Mouse (Mus musculus): Measurements from ENCODE around the gene Hectd2. TPM values are rescaled to one million over a fixed set of nuclear protein-coding genes. Genes with fewer than 3 reads are reported as not detected.

Gene Hectd2
- polyA plus RNA-seq (2015; fragmentation: Nextera tagmentation; extraction: Ambion mirVana): 1.3 and 1.4 TPM in 2 replicates

DNA sequence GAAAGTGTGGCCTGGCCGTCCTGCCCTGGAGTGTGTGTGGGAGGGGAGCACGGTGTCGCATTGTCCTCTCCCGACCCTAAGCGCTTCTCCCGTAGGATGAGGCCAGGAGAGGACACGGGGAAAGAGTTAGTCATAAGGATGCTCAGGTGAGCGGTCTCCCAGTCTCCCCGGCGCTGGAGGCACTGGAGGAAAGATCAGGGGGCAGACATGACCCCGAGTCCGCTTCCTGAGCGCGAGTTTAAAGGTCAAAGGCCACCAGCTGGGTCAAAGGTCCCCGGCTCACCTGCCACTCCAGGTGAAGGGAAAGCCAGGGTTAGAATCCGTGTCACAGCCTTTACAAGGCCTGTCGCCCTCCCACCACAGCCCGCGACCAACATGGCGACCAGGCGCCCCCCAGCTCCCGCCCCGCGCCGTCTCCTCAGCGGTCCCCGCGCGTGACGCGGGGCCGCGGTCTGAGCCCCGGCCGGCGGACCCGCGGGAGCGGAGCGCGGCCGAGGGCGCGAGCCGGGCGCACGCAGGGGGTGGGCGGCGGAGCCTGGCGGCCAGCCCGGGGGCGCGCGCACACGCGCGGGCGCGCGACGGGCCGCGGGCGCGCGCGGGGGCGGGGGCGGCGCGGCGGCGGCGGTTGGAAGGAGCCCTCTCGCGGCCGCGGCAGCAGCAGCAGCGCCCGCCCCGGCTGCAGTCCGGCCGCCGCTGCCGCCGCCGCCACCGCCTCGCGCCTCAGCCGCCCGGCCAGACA lies at the start of gene Hectd2:
Gene Hectd2 (plus strand): TSS at position 594 of the 739 bp plus-strand sequence.
- peak; percentile 92 for ATAC-seq
- Histone ChIP-seq H3K27me3 (replicated peaks; ENCODE audit: control insufficient read depth, insufficient read depth, low read length) (no peaks in the 10 kb centered on the region; the same call in 1 of the 2 replicates), H3K9ac (ENCODE audit: low read depth, low read length) (peak within 1 kb of the TSS; percentile 90), H3K4me1 (ENCODE audit: control insufficient read depth, insufficient read depth, low read length) (no peaks in the 10 kb centered on the region), H3K4me3 (ENCODE audit: low read length) (peak within 1 kb of the TSS; percentile 83), H3K36me3 (ENCODE audit: control insufficient read depth, insufficient read depth, low read length) (no peaks in the 10 kb centered on the region), H3K9me3 (ENCODE audit: control insufficient read depth, low read length) (no peaks in the 10 kb centered on the region), H3K4me2 (ENCODE audit: low read depth, low read length) (peak within 1 kb of the TSS; percentile 97), H3K27ac (ENCODE audit: low read length) (no peak within 1 kb of the TSS)
- under 1% methylated on average over 72 of the region's 92 CpGs for WGBS

DNA sequence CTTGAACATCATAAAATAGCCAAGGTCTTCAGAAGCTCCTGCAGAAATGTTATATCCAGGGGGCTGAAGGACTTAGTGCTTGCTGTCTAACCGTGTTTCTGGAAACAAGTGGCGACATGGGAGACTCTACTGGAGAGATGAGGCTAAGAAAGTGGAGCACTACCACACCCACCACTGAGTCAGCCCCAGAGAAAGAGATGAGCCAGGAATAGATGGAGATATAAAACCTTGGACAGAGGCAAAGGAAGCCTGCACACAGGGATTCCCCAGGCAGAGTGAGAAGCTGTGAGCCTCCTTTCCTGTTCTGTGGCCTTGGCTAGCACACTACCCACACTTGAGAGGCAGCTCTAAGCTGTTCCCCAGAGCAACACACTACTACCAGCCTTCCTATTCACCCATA lies 49.7 kb upstream of the Hectd2 start:
- no peaks in the 10 kb centered on the region for H3K36me3 ChIP-seq (ENCODE audit: control insufficient read depth, insufficient read depth, low read length)
- H3K27me3 ChIP-seq (replicated peaks; ENCODE audit: control insufficient read depth, insufficient read depth, low read length): no peaks in the 10 kb centered on the region
- H3K27ac ChIP-seq (ENCODE audit: low read length): no peak overlapping the region
- no peak overlapping the region for H3K4me2 ChIP-seq (ENCODE audit: low read depth, low read length)
- H3K9ac ChIP-seq (ENCODE audit: low read depth, low read length): no peak overlapping the region
- WGBS: 90% methylated on average over 2 of the region's 2 CpGs
- no peak overlapping the region for H3K4me3 ChIP-seq (ENCODE audit: low read length)
- H3K4me1 ChIP-seq (ENCODE audit: control insufficient read depth, insufficient read depth, low read length): no peaks in the 10 kb centered on the region
- ATAC-seq: no peak
- no peaks in the 10 kb centered on the region for H3K9me3 ChIP-seq (ENCODE audit: control insufficient read depth, low read length)

- Histone ChIP-seq H3K4me2 (ENCODE audit: low read depth, low read length) (no peak overlapping the region), H3K4me3 (ENCODE audit: low read length) (no peak overlapping the region), H3K9me3 (ENCODE audit: control insufficient read depth, low read length) (no peaks in the 10 kb centered on the region), H3K4me1 (ENCODE audit: control insufficient read depth, insufficient read depth, low read length) (no peaks in the 10 kb centered on the region), H3K27me3 (replicated peaks; ENCODE audit: control insufficient read depth, insufficient read depth, low read length) (no peaks in the 10 kb centered on the region), H3K27ac (ENCODE audit: low read length) (no peak overlapping the region), H3K9ac (ENCODE audit: low read depth, low read length) (no peak overlapping the region), H3K36me3 (ENCODE audit: control insufficient read depth, insufficient read depth, low read length) (no peaks in the 10 kb centered on the region)
- no peak for ATAC-seq
- WGBS: 79% methylated on average over 1 of the region's 1 CpGs
These were observed 43.1 kb upstream of the Hectd2 start for GRCm38 (mm10) chr19:36511305-36511704.

- no peak overlapping the region for H3K27ac ChIP-seq (ENCODE audit: low read length)
- WGBS: 49% methylated on average over 2 of the region's 2 CpGs
- H3K4me3 ChIP-seq (ENCODE audit: low read length): no peak overlapping the region
- no peak overlapping the region for H3K4me2 ChIP-seq (ENCODE audit: low read depth, low read length)
- no peaks in the 10 kb centered on the region for H3K4me1 ChIP-seq (ENCODE audit: control insufficient read depth, insufficient read depth, low read length)
- H3K36me3 ChIP-seq (ENCODE audit: control insufficient read depth, insufficient read depth, low read length): no peaks in the 10 kb centered on the region
- no peak for ATAC-seq
- H3K9ac ChIP-seq (ENCODE audit: low read depth, low read length): no peak overlapping the region
- H3K27me3 ChIP-seq (replicated peaks; ENCODE audit: control insufficient read depth, insufficient read depth, low read length): no peaks in the 10 kb centered on the region
- no peaks in the 10 kb centered on the region for H3K9me3 ChIP-seq (ENCODE audit: control insufficient read depth, low read length)
These were observed 36.0 kb upstream of the Hectd2 start for GRCm38 (mm10) chr19:36518461-36518860.

DNA sequence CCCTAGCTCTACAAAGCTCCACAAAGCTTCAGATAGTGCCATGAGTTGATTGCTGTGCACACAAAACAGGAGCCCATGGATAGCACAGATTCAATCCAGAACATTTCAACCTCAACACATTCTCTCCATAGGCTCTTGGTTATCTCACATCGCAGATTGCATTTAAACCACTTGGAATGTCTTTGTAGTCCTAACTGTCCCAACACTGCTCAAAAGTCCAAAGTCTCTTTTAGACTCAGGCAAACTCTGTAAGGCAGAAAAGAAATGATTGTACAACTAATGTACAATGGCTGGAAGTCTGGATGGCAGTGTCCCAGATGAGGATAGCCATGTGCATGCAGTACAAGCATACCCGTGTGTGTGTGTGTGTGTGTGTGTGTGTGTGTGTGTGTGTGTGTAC lies 32.9 kb upstream of the Hectd2 start:
- no peak for ATAC-seq
- Histone ChIP-seq H3K9ac (ENCODE audit: low read depth, low read length) (no peak overlapping the region), H3K4me2 (ENCODE audit: low read depth, low read length) (no peak overlapping the region), H3K4me3 (ENCODE audit: low read length) (no peak overlapping the region), H3K4me1 (ENCODE audit: control insufficient read depth, insufficient read depth, low read length) (no peaks in the 10 kb centered on the region), H3K27me3 (replicated peaks; ENCODE audit: control insufficient read depth, insufficient read depth, low read length) (no peaks in the 10 kb centered on the region), H3K36me3 (ENCODE audit: control insufficient read depth, insufficient read depth, low read length) (no peaks in the 10 kb centered on the region), H3K9me3 (ENCODE audit: control insufficient read depth, low read length) (no peaks in the 10 kb centered on the region), H3K27ac (ENCODE audit: low read length) (no peak overlapping the region)
- WGBS: 72% methylated on average over 2 of the region's 2 CpGs

DNA sequence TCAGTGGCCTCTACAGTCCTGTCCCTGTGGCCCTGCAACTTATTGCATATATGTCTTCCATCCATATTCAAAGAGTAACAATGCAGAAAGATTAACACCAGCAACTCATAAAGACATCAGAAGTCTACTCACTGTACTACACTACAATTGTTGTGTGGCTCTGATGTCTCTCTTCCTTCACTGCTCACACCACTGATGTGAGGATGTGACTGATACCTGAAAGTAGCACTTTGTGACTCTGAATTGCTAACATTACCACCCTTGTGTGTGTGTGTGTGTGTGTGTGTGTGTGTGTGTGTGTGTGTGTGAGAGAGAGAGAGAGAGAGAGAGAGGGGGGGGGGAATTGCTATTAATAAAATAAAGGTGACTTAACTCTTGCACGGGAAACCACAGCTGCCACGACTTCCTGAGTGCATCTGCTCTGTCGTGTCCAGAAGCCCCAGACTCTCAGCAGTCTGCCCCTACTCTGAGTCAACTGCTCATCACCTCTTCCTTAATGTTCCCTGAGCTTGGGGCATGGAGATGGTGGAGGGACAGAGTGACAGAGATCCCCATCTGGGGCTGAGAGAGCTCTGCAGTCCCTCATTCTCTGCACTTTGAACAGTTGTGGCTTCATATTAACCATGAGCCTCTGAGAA lies 31.8 kb upstream of the Hectd2 start:
- ATAC-seq: no peak
- Histone ChIP-seq H3K4me3 (ENCODE audit: low read length) (no peak overlapping the region), H3K27me3 (replicated peaks; ENCODE audit: control insufficient read depth, insufficient read depth, low read length) (no peaks in the 10 kb centered on the region), H3K4me1 (ENCODE audit: control insufficient read depth, insufficient read depth, low read length) (no peaks in the 10 kb centered on the region), H3K27ac (ENCODE audit: low read length) (no peak overlapping the region), H3K36me3 (ENCODE audit: control insufficient read depth, insufficient read depth, low read length) (no peaks in the 10 kb centered on the region), H3K4me2 (ENCODE audit: low read depth, low read length) (no peak overlapping the region), H3K9me3 (ENCODE audit: control insufficient read depth, low read length) (no peaks in the 10 kb centered on the region), H3K9ac (ENCODE audit: low read depth, low read length) (no peak overlapping the region)
- 56% methylated on average over 3 of the region's 3 CpGs for WGBS

- H3K27me3 ChIP-seq (replicated peaks; ENCODE audit: control insufficient read depth, insufficient read depth, low read length): no peaks in the 10 kb centered on the region
- no peak overlapping the region for H3K27ac ChIP-seq (ENCODE audit: low read length)
- H3K9ac ChIP-seq (ENCODE audit: low read depth, low read length): no peak overlapping the region
- H3K9me3 ChIP-seq (ENCODE audit: control insufficient read depth, low read length): no peaks in the 10 kb centered on the region
- no peaks in the 10 kb centered on the region for H3K4me1 ChIP-seq (ENCODE audit: control insufficient read depth, insufficient read depth, low read length)
- ATAC-seq: no peak
- no peaks in the 10 kb centered on the region for H3K36me3 ChIP-seq (ENCODE audit: control insufficient read depth, insufficient read depth, low read length)
- H3K4me2 ChIP-seq (ENCODE audit: low read depth, low read length): no peak overlapping the region
- no peak overlapping the region for H3K4me3 ChIP-seq (ENCODE audit: low read length)
These were observed 29.4 kb upstream of the Hectd2 start for GRCm38 (mm10) chr19:36525071-36525470.

- Histone ChIP-seq H3K27me3 (replicated peaks; ENCODE audit: control insufficient read depth, insufficient read depth, low read length) (no peaks in the 10 kb centered on the region), H3K36me3 (ENCODE audit: control insufficient read depth, insufficient read depth, low read length) (no peaks in the 10 kb centered on the region), H3K9me3 (ENCODE audit: control insufficient read depth, low read length) (no peaks in the 10 kb centered on the region), H3K4me2 (ENCODE audit: low read depth, low read length) (no peak overlapping the region), H3K9ac (ENCODE audit: low read depth, low read length) (no peak overlapping the region), H3K4me1 (ENCODE audit: control insufficient read depth, insufficient read depth, low read length) (peaks cover 12% of the 10 kb centered on the region), H3K27ac (ENCODE audit: low read length) (no peak overlapping the region), H3K4me3 (ENCODE audit: low read length) (no peak overlapping the region)
- 58% methylated on average over 5 of the region's 5 CpGs for WGBS
- ATAC-seq: no peak
These were observed 21.4 kb upstream of the Hectd2 start for GRCm38 (mm10) chr19:36533082-36533481.

DNA sequence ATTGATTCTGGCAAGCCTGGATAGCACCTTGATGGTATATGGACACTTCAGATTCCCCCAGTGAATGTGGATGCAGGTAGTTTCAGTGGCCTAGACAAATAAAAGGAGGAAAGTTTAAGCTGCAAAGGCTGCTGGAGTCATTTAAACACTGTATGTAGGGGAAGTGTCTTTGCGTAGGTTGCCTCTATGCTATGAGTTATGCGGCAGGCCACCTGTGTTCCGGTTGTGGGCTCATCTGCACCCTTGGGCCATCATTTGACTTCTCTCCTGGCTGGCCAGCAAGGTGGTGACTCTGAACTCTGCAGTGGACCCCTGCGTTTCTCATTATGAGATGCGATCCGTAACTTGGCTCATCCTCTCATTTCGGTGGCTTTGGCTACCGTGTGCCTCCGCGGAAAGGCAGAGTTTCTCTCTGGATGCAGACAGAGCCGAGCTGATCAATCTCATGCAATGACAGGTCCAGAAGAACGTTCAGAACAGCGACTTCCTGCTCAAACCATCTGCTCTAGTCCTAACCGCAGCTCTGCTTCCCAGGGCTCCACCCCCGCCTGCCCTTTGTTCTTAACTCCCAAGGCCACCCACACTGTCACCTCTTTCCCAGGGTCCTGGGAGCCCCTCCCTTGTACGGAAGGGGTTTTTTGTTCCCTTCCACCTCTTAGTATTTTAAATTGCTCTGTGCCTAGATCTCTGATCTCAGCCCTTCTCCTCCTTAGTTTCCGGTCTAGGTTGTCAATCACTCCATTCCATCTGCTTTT lies 20.3 kb upstream of the Hectd2 start:
- no peak overlapping the region for H3K27ac ChIP-seq (ENCODE audit: low read length)
- H3K9ac ChIP-seq (ENCODE audit: low read depth, low read length): no peak overlapping the region
- H3K4me3 ChIP-seq (ENCODE audit: low read length): peak overlapping the region; percentile 4; the same call in 1 of the 2 replicates
- H3K27me3 ChIP-seq (replicated peaks; ENCODE audit: control insufficient read depth, insufficient read depth, low read length): no peaks in the 10 kb centered on the region
- 36% methylated on average over 17 of the region's 17 CpGs for WGBS
- peaks cover 12% of the 10 kb centered on the region for H3K4me1 ChIP-seq (ENCODE audit: control insufficient read depth, insufficient read depth, low read length)
- H3K4me2 ChIP-seq (ENCODE audit: low read depth, low read length): peak overlapping the region; percentile 41
- no peaks in the 10 kb centered on the region for H3K9me3 ChIP-seq (ENCODE audit: control insufficient read depth, low read length)
- ATAC-seq: peak; percentile 62
- no peaks in the 10 kb centered on the region for H3K36me3 ChIP-seq (ENCODE audit: control insufficient read depth, insufficient read depth, low read length)

Data from intestine, embryonic 16.5 days (tissue).